Comparison of ENCODE assay signal across 15 mouse cellular contexts in the genomic region with DNA sequence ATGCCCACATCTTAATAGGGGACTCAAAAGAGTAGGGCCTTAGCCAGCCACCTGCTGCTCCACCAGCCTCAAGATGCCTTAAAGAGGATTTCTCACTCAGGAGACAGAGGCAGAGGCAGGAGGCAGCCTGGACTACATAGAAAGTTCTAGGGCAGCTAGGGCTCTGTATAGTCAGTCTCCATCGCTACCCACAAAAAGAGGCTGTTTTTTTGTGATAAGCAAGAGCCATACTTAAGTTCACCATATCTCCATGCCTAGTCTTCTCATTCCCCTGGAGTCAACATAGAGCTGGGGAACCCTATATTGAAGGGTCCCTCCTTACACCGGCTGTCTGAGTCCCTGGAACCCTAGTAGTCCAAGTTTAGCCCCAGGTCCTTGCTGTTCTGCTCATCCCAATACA. TPM values are rescaled to one million over a fixed set of nuclear protein-coding genes. Genes with fewer than 3 reads are reported as not detected.
A peak's percentile ranks its signal among the peaks of the same experiment; 100 is the strongest.
DNase-seq lines count a peak whose midpoint lies in the region; ATAC-seq lines count a peak whose summit lies in the region.
"Had no signal": no experiment of that assay in that cellular context is flagged by ENCODE, and none has a peak within 500 bp of the region (broad histone marks: within the 10 kb centered on the region; RNA-seq: fewer than 3 reads in every experiment).

No protein-coding gene starts in this region.

- no peak for ATAC-seq in megakaryocyte, adult 5-6 weeks (ENCODE audit: poor library complexity, severe bottlenecking)
- peak; percentile 40; the same call in 1 of the 2 replicates for ATAC-seq in erythroblast, adult 5-6 weeks (replicated peaks; ENCODE audit: low FRiP score, poor library complexity, severe bottlenecking)
- peak; percentile 74 for ATAC-seq in liver, embryonic 12.5 days
- ATAC-seq: forebrain, embryonic 14.5 days; lung, postnatal 0 days had no signal

- WGBS in liver, embryonic 12.5 days (ENCODE audit: insufficient replicate concordance), result 16% methylated on average over 2 of the region's 2 CpGs

- H3K4me1 ChIP-seq in megakaryocyte, embryonic 14.5 days, result peaks cover 88% of the 10 kb centered on the region
- peaks cover 87% of the 10 kb centered on the region for H3K4me1 ChIP-seq in liver, embryonic 12.5 days

- DNase-seq in layer of hippocampus, adult 18-20 months (ENCODE audit: low spot score in 2 of 2), result no peak
- no peak for DNase-seq in adrenal gland, postnatal 25 days
- DNase-seq in urinary bladder, postnatal 25 days (ENCODE audit: low spot score), result no peak
- DNase-seq: cerebellum, postnatal 36 days; heart, adult 2 months; right cerebral cortex, postnatal 25 days had no signal

- H3K4me2 ChIP-seq in liver, embryonic 12.5 days, result peak overlapping the region; percentile 79
- H3K4me2 ChIP-seq: hindbrain, embryonic 15.5 days; midbrain, embryonic 11.5 days had no signal

- H3K9ac ChIP-seq in liver, embryonic 12.5 days, result peak overlapping the region; percentile 66
- H3K9ac ChIP-seq: hindbrain, embryonic 15.5 days had no signal

- no peaks in the 10 kb centered on the region for H3K9me3 ChIP-seq in megakaryocyte, embryonic 14.5 days
- H3K9me3 ChIP-seq in liver, embryonic 12.5 days (replicated peaks), result no peaks in the 10 kb centered on the region
- H3K9me3 ChIP-seq: G1E; hindbrain, embryonic 15.5 days had no signal

- peak overlapping the region; percentile 83 for H3K4me3 ChIP-seq in megakaryocyte, embryonic 14.5 days (replicated peaks)
- H3K4me3 ChIP-seq in liver, embryonic 12.5 days, result peak overlapping the region; percentile 13
- H3K4me3 ChIP-seq: heart, adult 2 months; hindbrain, embryonic 15.5 days had no signal

- peak overlapping the region; percentile 87 for H3K27ac ChIP-seq in liver, embryonic 12.5 days
- H3K27ac ChIP-seq: heart, adult 2 months; hindbrain, embryonic 15.5 days had no signal

- H3K36me3 ChIP-seq in megakaryocyte, embryonic 14.5 days (replicated peaks; ENCODE audit: low read length), result peaks cover 77% of the 10 kb centered on the region
- H3K36me3 ChIP-seq in liver, embryonic 12.5 days, result peaks cover 60% of the 10 kb centered on the region

- H3K27me3 ChIP-seq in megakaryocyte, embryonic 14.5 days (replicated peaks), result no peaks in the 10 kb centered on the region
- no peaks in the 10 kb centered on the region for H3K27me3 ChIP-seq in liver, embryonic 12.5 days (replicated peaks)
- H3K27me3 ChIP-seq: hindbrain, embryonic 15.5 days had no signal

RNA-seq across cellular contexts. Expression of gene Brd3os, which starts 28.4 kb away (rescaled TPM):
- polyA plus RNA-seq in megakaryocyte, embryonic 14.5 days (2012; ENCODE audit: insufficient read depth, low replicate concordance), result 0.51 TPM in 1 of 2 replicates, not detected in the other
- 0.93 TPM in 1 of 2 replicates, not detected in the other for total RNA-seq in megakaryocyte, adult 5-6 weeks (2015)
- 0.11 TPM in 1 of 2 replicates, not detected in the other for total RNA-seq in megakaryocyte, adult 5-6 weeks (2017)
- not detected in 2 replicates for total RNA-seq in erythroblast, adult 5-6 weeks (2015; ENCODE audit: low replicate concordance)
- not detected in 2 replicates for total RNA-seq in erythroblast, adult 5-6 weeks (2017; ENCODE audit: low replicate concordance)
- polyA plus RNA-seq in liver, embryonic 12.5 days (2016; fragmentation: Nextera tagmentation; extraction: Ambion mirVana), result 1.3 and 1.4 TPM in 2 replicates
- total RNA-seq in layer of hippocampus, adult 18-20 months (2021), result 10 to 100 TPM; 21.6 to 24.3 TPM
- total RNA-seq in adrenal gland, postnatal 25 days (2021), result 11.0 and 12.8 TPM in 2 replicates

RNA-seq across cellular contexts. Expression of gene Brd3, which starts 36.9 kb away (rescaled TPM):
- polyA plus RNA-seq in megakaryocyte, embryonic 14.5 days (2012; ENCODE audit: insufficient read depth, low replicate concordance), result 58.4 and 65.2 TPM in 2 replicates
- total RNA-seq in megakaryocyte, adult 5-6 weeks (2015), result 43.1 and 60.4 TPM in 2 replicates
- total RNA-seq in megakaryocyte, adult 5-6 weeks (2017), result 22.4 and 28.3 TPM in 2 replicates
- 20.9 and 22.9 TPM in 2 replicates for total RNA-seq in erythroblast, adult 5-6 weeks (2015; ENCODE audit: low replicate concordance)
- 10.6 and 14.1 TPM in 2 replicates for total RNA-seq in erythroblast, adult 5-6 weeks (2017; ENCODE audit: low replicate concordance)
- polyA plus RNA-seq in liver, embryonic 12.5 days (2016; fragmentation: Nextera tagmentation; extraction: Ambion mirVana), result 38.5 and 39.0 TPM in 2 replicates
- total RNA-seq in layer of hippocampus, adult 18-20 months (2021), result 10 to 100 TPM; 49.0 to 53.0 TPM
- total RNA-seq in adrenal gland, postnatal 25 days (2021), result 81.8 and 110 TPM in 2 replicates

RNA-seq across cellular contexts. Expression of gene Vav2, which starts 43.7 kb away (rescaled TPM):
- 2.8 and 5.5 TPM in 2 replicates for polyA plus RNA-seq in megakaryocyte, embryonic 14.5 days (2012; ENCODE audit: insufficient read depth, low replicate concordance)
- 5.9 and 8.0 TPM in 2 replicates for total RNA-seq in megakaryocyte, adult 5-6 weeks (2015)
- total RNA-seq in megakaryocyte, adult 5-6 weeks (2017), result 11.0 and 11.5 TPM in 2 replicates
- 0.77 and 2.3 TPM in 2 replicates for total RNA-seq in erythroblast, adult 5-6 weeks (2015; ENCODE audit: low replicate concordance)
- 1.7 and 2.5 TPM in 2 replicates for total RNA-seq in erythroblast, adult 5-6 weeks (2017; ENCODE audit: low replicate concordance)
- 5.0 and 5.8 TPM in 2 replicates for polyA plus RNA-seq in liver, embryonic 12.5 days (2016; fragmentation: Nextera tagmentation; extraction: Ambion mirVana)
- total RNA-seq in layer of hippocampus, adult 18-20 months (2021), result 1 to 10 TPM; 7.8 to 9.2 TPM
- 25.0 and 26.8 TPM in 2 replicates for total RNA-seq in adrenal gland, postnatal 25 days (2021)

RNA-seq across cellular contexts. Expression of gene Wdr5, which starts 44.4 kb away (rescaled TPM):
- polyA plus RNA-seq in megakaryocyte, embryonic 14.5 days (2012; ENCODE audit: insufficient read depth, low replicate concordance), result 6.3 and 27.6 TPM in 2 replicates
- total RNA-seq in megakaryocyte, adult 5-6 weeks (2015), result 21.3 and 22.2 TPM in 2 replicates
- total RNA-seq in megakaryocyte, adult 5-6 weeks (2017), result 42.8 and 44.8 TPM in 2 replicates
- total RNA-seq in erythroblast, adult 5-6 weeks (2015; ENCODE audit: low replicate concordance), result 6.1 and 9.2 TPM in 2 replicates
- 15.3 and 17.4 TPM in 2 replicates for total RNA-seq in erythroblast, adult 5-6 weeks (2017; ENCODE audit: low replicate concordance)
- 47.2 and 47.3 TPM in 2 replicates for polyA plus RNA-seq in liver, embryonic 12.5 days (2016; fragmentation: Nextera tagmentation; extraction: Ambion mirVana)
- total RNA-seq in layer of hippocampus, adult 18-20 months (2021), result 10 to 100 TPM; 26.7 to 28.0 TPM
- total RNA-seq in adrenal gland, postnatal 25 days (2021), result 37.3 and 40.2 TPM in 2 replicates
